Mouse (Mus musculus) liver, postnatal 0 days (tissue): ENCODE measurements around the gene Rhoc.

Source experiments
- CTCF ChIP-seq: sonication (generic); IDR thresholded peaks from 2 replicates; pipeline ENCODE4 v1.5.1; 2016; ENCODE audit warnings: antibody characterized with exemption, low read depth
- EP300 ChIP-seq: IDR thresholded peaks from 2 replicates; pipeline ENCODE4 v1.6.1; 2016; ENCODE audit warnings: antibody characterized with exemption, low read depth, mild to moderate bottlenecking

GRCm38 (mm10) chr3:104758869-104759268, 29.3 kb upstream of the Rhoc start:
- no peak for TF ChIP-seq CTCF
- no peak for TF ChIP-seq EP300
